Mouse (Mus musculus) stomach, embryonic 14.5 days (tissue): ENCODE data around the gene Ak8. TPM values are rescaled to one million over a fixed set of nuclear protein-coding genes. Genes with fewer than 3 reads are reported as not detected.
A peak's percentile ranks its signal among the peaks of the same experiment; 100 is the strongest.

Source experiments
- ATAC-seq: fragments of 200-750 bp; cut with Nextera tagmentation; 2 replicates; pipeline ENCODE4 v1.8.0; 2017; ENCODE audit warnings: low read depth, moderate TSS enrichment; ENCODE audit not compliant: insufficient number of reproducible peaks, insufficient read depth, low FRiP score
- H3K27ac ChIP-seq: fragments of 300-500 bp; sonication (generic); 2 replicates; pipeline ENCODE4 v1.5.1; 2014; ENCODE audit warnings: mild to moderate bottlenecking, low read length, moderate library complexity, mixed read lengths
- H3K27me3 ChIP-seq: fragments of 300-500 bp; sonication (generic); 2 replicates; pipeline ENCODE4 v1.6.1; 2014; ENCODE audit warnings: low read length, control low read depth, mixed read lengths; ENCODE audit not compliant: control insufficient read depth, insufficient read depth
- H3K36me3 ChIP-seq: fragments of 300-500 bp; sonication (generic); 2 replicates; pipeline ENCODE4 v1.6.1; 2014; ENCODE audit warnings: mild to moderate bottlenecking, control low read depth, low read length, moderate library complexity, mixed read lengths; ENCODE audit not compliant: control insufficient read depth, insufficient read depth
- H3K4me1 ChIP-seq: fragments of 300-500 bp; sonication (generic); 2 replicates; pipeline ENCODE4 v1.6.1; 2014; ENCODE audit warnings: low read length, control low read depth, mixed read lengths; ENCODE audit not compliant: control insufficient read depth, insufficient read depth
- H3K4me2 ChIP-seq: fragments of 300-500 bp; sonication (generic); replicated peaks from 2 replicates; pipeline ENCODE4 v1.6.1; 2014; ENCODE audit warnings: low read depth, low read length, control low read depth
- H3K4me3 ChIP-seq: fragments of 300-500 bp; sonication (generic); 2 replicates; pipeline ENCODE4 v1.5.1; 2014; ENCODE audit warnings: low read depth, low read length, control low read depth
- H3K9ac ChIP-seq: fragments of 300-500 bp; sonication (generic); replicated peaks from 2 replicates; pipeline ENCODE4 v1.6.1; 2014; ENCODE audit warnings: low read depth, mild to moderate bottlenecking, control low read depth, low read length, moderate library complexity, mixed read lengths
- H3K9me3 ChIP-seq: fragments of 300-500 bp; sonication (generic); 2 replicates; pipeline ENCODE4 v1.6.1; 2016; ENCODE audit warnings: low read depth, low read length, control low read depth; ENCODE audit not compliant: control insufficient read depth
- WGBS: fragments of 180-500 bp; shearing (Covaris S2); extraction: QIAGEN DNeasy Blood & Tissue Kit; methylation state at CpG from one replicate; pipeline ENCODE4 v1.1.7; 2014; 5-methylcytosine and 5-hydroxymethylcytosine counted together
- polyA plus RNA-seq: library from polyadenylated mRNA; unstranded; fragments of >200 nt; fragmentation: Nextera tagmentation; extraction: Ambion mirVana; gene quantifications from 2 replicates; pipeline ENCODE4 v1.2.1, GENCODE M21; 2014

Ak8 gene
- polyA plus RNA-seq, 1 experiment from 2014 or later, result 0.42 TPM

- no peak for ATAC-seq
- Histone ChIP-seq H3K36me3 (no peaks in the 10 kb centered on the region), H3K9me3 (no peaks in the 10 kb centered on the region), H3K27me3 (no peaks in the 10 kb centered on the region), H3K9ac (no peak overlapping the region), H3K4me1 (no peaks in the 10 kb centered on the region), H3K4me2 (no peak overlapping the region), H3K4me3 (no peak overlapping the region), H3K27ac (no peak overlapping the region)
- 36% methylated on average over 6 of the region's 6 CpGs for WGBS
These were observed 6.8 kb downstream of the Ak8 start for GRCm38 (mm10) chr2:28706787-28707186.

GRCm38 (mm10) chr2:28713036-28713435 lies 13.1 kb downstream of the Ak8 start:
- H3K27ac ChIP-seq, result no peak overlapping the region
- H3K36me3 ChIP-seq, result no peaks in the 10 kb centered on the region
- 81% methylated on average over 8 of the region's 8 CpGs for WGBS

DNA sequence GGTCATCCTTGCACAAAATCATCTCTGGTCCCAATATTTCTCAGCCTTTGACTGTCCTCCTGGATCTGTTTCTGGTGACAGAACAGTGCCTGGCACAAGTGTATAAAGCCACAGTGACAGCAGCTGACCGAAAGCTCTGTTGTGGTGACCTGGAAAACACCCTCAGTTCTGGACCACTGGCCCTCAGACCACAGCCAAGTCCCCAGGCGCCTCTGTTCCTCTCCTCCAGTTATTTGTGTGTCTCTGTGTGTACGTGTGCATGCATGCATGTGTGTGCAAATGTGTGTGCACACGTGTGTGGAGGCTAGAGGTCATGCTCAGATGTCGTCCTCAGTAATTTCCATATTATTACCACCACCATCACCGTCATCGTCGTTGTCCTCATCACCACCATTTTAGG lies 22.5 kb downstream of the Ak8 start:
- no peak overlapping the region for H3K27ac ChIP-seq

More at GRCm38 (mm10) chr2:28713036-28713435, 13.1 kb downstream of the Ak8 start:
- Histone ChIP-seq H3K4me3 (no peak overlapping the region), H3K4me2 (no peak overlapping the region), H3K4me1 (no peaks in the 10 kb centered on the region), H3K9me3 (no peaks in the 10 kb centered on the region), H3K9ac (no peak overlapping the region), H3K27me3 (no peaks in the 10 kb centered on the region)
- no peak for ATAC-seq

GRCm38 (mm10) chr2:28723912-28724311 lies 23.9 kb downstream of the Ak8 start:
- Histone ChIP-seq H3K4me3 (no peak overlapping the region), H3K27me3 (no peaks in the 10 kb centered on the region), H3K9ac (no peak overlapping the region), H3K4me1 (no peaks in the 10 kb centered on the region), H3K9me3 (no peaks in the 10 kb centered on the region), H3K4me2 (no peak overlapping the region), H3K27ac (no peak overlapping the region), H3K36me3 (no peaks in the 10 kb centered on the region)
- 48% methylated on average over 9 of the region's 9 CpGs for WGBS
- no peak for ATAC-seq

More for the DNA sequence above, 22.5 kb downstream of the Ak8 start:
- Histone ChIP-seq H3K4me1 (no peaks in the 10 kb centered on the region), H3K36me3 (no peaks in the 10 kb centered on the region), H3K9me3 (no peaks in the 10 kb centered on the region), H3K9ac (no peak overlapping the region), H3K4me3 (no peak overlapping the region), H3K27me3 (no peaks in the 10 kb centered on the region), H3K4me2 (no peak overlapping the region)
- no peak for ATAC-seq
- 87% methylated on average over 8 of the region's 8 CpGs for WGBS

GRCm38 (mm10) chr2:28727786-28728404 lies 27.9 kb downstream of the Ak8 start:
- 39% methylated on average over 16 of the region's 16 CpGs for WGBS
- Histone ChIP-seq H3K4me3 (no peak overlapping the region), H3K27me3 (no peaks in the 10 kb centered on the region), H3K27ac (no peak overlapping the region), H3K36me3 (no peaks in the 10 kb centered on the region), H3K4me1 (no peaks in the 10 kb centered on the region), H3K9me3 (no peaks in the 10 kb centered on the region), H3K4me2 (no peak overlapping the region), H3K9ac (0 out of 2 replicates have a peak overlapping the region, but pooled peaks have one; percentile 6)
- ATAC-seq, result no peak

GRCm38 (mm10) chr2:28730676-28731075 lies 30.7 kb downstream of the Ak8 start:
- Histone ChIP-seq H3K27ac (no peak overlapping the region), H3K4me1 (no peaks in the 10 kb centered on the region), H3K4me3 (no peak overlapping the region), H3K27me3 (no peaks in the 10 kb centered on the region), H3K36me3 (no peaks in the 10 kb centered on the region), H3K9ac (no peak overlapping the region), H3K9me3 (no peaks in the 10 kb centered on the region), H3K4me2 (no peak overlapping the region)
- no peak for ATAC-seq

GRCm38 (mm10) chr2:28737112-28737511 lies 37.1 kb downstream of the Ak8 start:
- H3K4me1 ChIP-seq, result no peaks in the 10 kb centered on the region
- WGBS, result 86% methylated on average over 5 of the region's 5 CpGs
- no peak overlapping the region for H3K4me3 ChIP-seq
- no peak overlapping the region for H3K9ac ChIP-seq
- no peak for ATAC-seq
- H3K4me2 ChIP-seq, result no peak overlapping the region
- no peak overlapping the region for H3K27ac ChIP-seq
- H3K36me3 ChIP-seq, result no peaks in the 10 kb centered on the region
- H3K9me3 ChIP-seq, result no peaks in the 10 kb centered on the region
- no peaks in the 10 kb centered on the region for H3K27me3 ChIP-seq

DNA sequence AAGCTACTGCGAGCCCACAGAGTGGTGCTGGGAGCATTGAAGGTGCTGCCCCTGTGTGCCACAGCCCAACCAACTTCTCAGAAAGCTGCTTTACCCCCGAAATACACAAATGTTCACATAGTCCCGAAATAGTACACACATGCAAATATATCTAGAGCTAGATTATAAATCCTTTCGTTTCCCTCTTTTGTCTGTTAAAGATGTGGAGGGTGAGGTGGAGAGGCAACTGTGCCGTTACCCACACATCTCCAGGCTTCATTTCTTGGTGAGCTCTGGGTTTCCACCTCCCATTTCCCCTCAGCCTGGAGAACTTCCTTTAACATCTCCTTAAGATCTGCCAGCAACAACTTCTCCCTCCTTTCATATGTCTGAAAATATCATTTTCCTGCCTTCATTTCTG lies 40.2 kb downstream of the Ak8 start:
- H3K4me1 ChIP-seq, result no peaks in the 10 kb centered on the region
- no peak overlapping the region for H3K27ac ChIP-seq
- no peak overlapping the region for H3K4me2 ChIP-seq
- WGBS, result 78% methylated on average over 5 of the region's 5 CpGs
- H3K9ac ChIP-seq, result no peak overlapping the region
- no peak for ATAC-seq
- no peaks in the 10 kb centered on the region for H3K27me3 ChIP-seq
- no peak overlapping the region for H3K4me3 ChIP-seq
- H3K9me3 ChIP-seq, result no peaks in the 10 kb centered on the region
- no peaks in the 10 kb centered on the region for H3K36me3 ChIP-seq

- Histone ChIP-seq H3K27me3 (no peaks in the 10 kb centered on the region), H3K4me2 (no peak overlapping the region), H3K9me3 (no peaks in the 10 kb centered on the region), H3K27ac (no peak overlapping the region), H3K36me3 (no peaks in the 10 kb centered on the region), H3K4me1 (no peaks in the 10 kb centered on the region), H3K4me3 (no peak overlapping the region), H3K9ac (no peak overlapping the region)
- ATAC-seq, result no peak
- 76% methylated on average over 8 of the region's 8 CpGs for WGBS
These were observed 42.7 kb downstream of the Ak8 start for GRCm38 (mm10) chr2:28742701-28743100.
